Comparison of ENCODE assay signal across 21 mouse cellular contexts in genomic region chr9:115775112-115775511, GRCm38 (mm10).
DNase-seq lines count a peak whose midpoint lies in the region; ATAC-seq and TF ChIP-seq lines count a peak whose summit lies in the region.
"Had no signal": no experiment of that assay in that cellular context is flagged by ENCODE, and none has a peak within 500 bp of the region (broad histone marks: within the 10 kb centered on the region; RNA-seq: fewer than 3 reads in every experiment).

No protein-coding gene starts in this region.

- peaks cover 25% of the 10 kb centered on the region for H3K4me1 ChIP-seq in hindbrain, embryonic 13.5 days (replicated peaks)
- H3K4me1 ChIP-seq in hindbrain, embryonic 11.5 days (replicated peaks; ENCODE audit: control insufficient read depth, insufficient read depth, low read length), result no peaks in the 10 kb centered on the region
- no peaks in the 10 kb centered on the region for H3K4me1 ChIP-seq in intestine, postnatal 0 days (replicated peaks; ENCODE audit: control insufficient read depth, insufficient read depth, low read length)
- H3K4me1 ChIP-seq: liver, embryonic 13.5 days; stomach, embryonic 15.5 days had no signal

- no peaks in the 10 kb centered on the region for H3K9me3 ChIP-seq in hindbrain, embryonic 13.5 days
- H3K9me3 ChIP-seq in hindbrain, embryonic 11.5 days (ENCODE audit: control insufficient read depth, low read length), result no peaks in the 10 kb centered on the region
- H3K9me3 ChIP-seq in intestine, postnatal 0 days (ENCODE audit: control insufficient read depth), result no peaks in the 10 kb centered on the region
- H3K9me3 ChIP-seq: heart, embryonic 10.5 days; kidney, embryonic 15.5 days; liver, embryonic 13.5 days; stomach, embryonic 15.5 days had no signal

- no peak for ATAC-seq in hindbrain, embryonic 13.5 days (ENCODE audit: low FRiP score)
- ATAC-seq in hindbrain, embryonic 11.5 days (ENCODE audit: low FRiP score), result no peak
- ATAC-seq in intestine, postnatal 0 days, result peak; percentile 51; the same call in 1 of the 2 replicates
- ATAC-seq: forebrain, embryonic 14.5 days had no signal

- no peak for TF ChIP-seq CTCF in intestine, postnatal 0 days (IDR thresholded peaks at IDR 0.05; ENCODE audit: low read depth)

- WGBS in hindbrain, embryonic 13.5 days, result 73% methylated on average over 8 of the region's 8 CpGs
- 78% methylated on average over 8 of the region's 8 CpGs for WGBS in hindbrain, embryonic 11.5 days
- 56% methylated on average over 8 of the region's 8 CpGs for WGBS in intestine, postnatal 0 days

- H3K9ac ChIP-seq in hindbrain, embryonic 13.5 days, result no peak overlapping the region
- no peak overlapping the region for H3K9ac ChIP-seq in hindbrain, embryonic 11.5 days (ENCODE audit: low read depth, low read length)
- no peak overlapping the region for H3K9ac ChIP-seq in intestine, postnatal 0 days (ENCODE audit: low read depth, low read length)
- H3K9ac ChIP-seq: kidney, embryonic 15.5 days; liver, embryonic 13.5 days; stomach, embryonic 15.5 days had no signal

- no peak overlapping the region for H3K4me3 ChIP-seq in hindbrain, embryonic 13.5 days
- H3K4me3 ChIP-seq in hindbrain, embryonic 11.5 days (ENCODE audit: low read depth, low read length), result no peak overlapping the region
- H3K4me3 ChIP-seq in intestine, postnatal 0 days (ENCODE audit: low read depth, low read length), result no peak overlapping the region
- H3K4me3 ChIP-seq: heart, embryonic 10.5 days; kidney, embryonic 15.5 days; left cerebral cortex, adult 2 months; liver, embryonic 13.5 days; stomach, embryonic 15.5 days had no signal

- no peaks in the 10 kb centered on the region for H3K27me3 ChIP-seq in hindbrain, embryonic 13.5 days
- no peaks in the 10 kb centered on the region for H3K27me3 ChIP-seq in hindbrain, embryonic 11.5 days (ENCODE audit: control insufficient read depth, insufficient read depth, low read length)
- no peaks in the 10 kb centered on the region for H3K27me3 ChIP-seq in intestine, postnatal 0 days (replicated peaks; ENCODE audit: control insufficient read depth, insufficient read depth, low read length)
- H3K27me3 ChIP-seq: kidney, embryonic 15.5 days; liver, embryonic 13.5 days; stomach, embryonic 15.5 days had no signal

- peak; percentile 31 to 33 for DNase-seq in cerebellum, postnatal 25 days
- no peak for DNase-seq in cerebellum, adult 11-12 months
- DNase-seq in hindbrain, embryonic 11.5 days (ENCODE audit: low spot score), result no peak
- peak; percentile 21 for DNase-seq in retina, postnatal 1 day
- DNase-seq in retina, embryonic 14.5 days (ENCODE audit: low spot score), result no peak
- no peak for DNase-seq in kidney, postnatal 14 days
- DNase-seq: adrenal gland, postnatal 36 days; kidney, adult 11 months; kidney, postnatal 4 days; liver, embryonic 13.5 days; lung, adult 2 months; lung, postnatal 14 days; thymus, adult 2 months; thymus, postnatal 4 days had no signal

- H3K27ac ChIP-seq in hindbrain, embryonic 13.5 days, result peak overlapping the region; percentile 64
- no peak overlapping the region for H3K27ac ChIP-seq in hindbrain, embryonic 11.5 days (ENCODE audit: low read depth, low read length)
- no peak overlapping the region for H3K27ac ChIP-seq in intestine, postnatal 0 days (ENCODE audit: low read depth, low read length)
- H3K27ac ChIP-seq: heart, embryonic 10.5 days; kidney, embryonic 15.5 days; left cerebral cortex, adult 2 months; liver, embryonic 13.5 days; stomach, embryonic 15.5 days had no signal

- no peak overlapping the region for H3K4me2 ChIP-seq in hindbrain, embryonic 13.5 days
- no peak overlapping the region for H3K4me2 ChIP-seq in hindbrain, embryonic 11.5 days (replicated peaks; ENCODE audit: low read depth, low read length)
- H3K4me2 ChIP-seq in intestine, postnatal 0 days (replicated peaks; ENCODE audit: low read depth), result no peak overlapping the region
- H3K4me2 ChIP-seq: kidney, embryonic 15.5 days; liver, embryonic 13.5 days; stomach, embryonic 15.5 days had no signal

- H3K36me3 ChIP-seq in hindbrain, embryonic 13.5 days, result no peaks in the 10 kb centered on the region
- H3K36me3 ChIP-seq in hindbrain, embryonic 11.5 days (ENCODE audit: control insufficient read depth, insufficient read depth, low read length), result no peaks in the 10 kb centered on the region
- no peaks in the 10 kb centered on the region for H3K36me3 ChIP-seq in intestine, postnatal 0 days (ENCODE audit: control insufficient read depth, insufficient read depth)
- H3K36me3 ChIP-seq: heart, embryonic 10.5 days; kidney, embryonic 15.5 days; liver, embryonic 13.5 days; stomach, embryonic 15.5 days had no signal

Comparison
In these comparisons a context has a peak if more than half of its experiments do, and no peak if none do; other contexts are left out.
1. DNase-seq: peak in cerebellum, postnatal 25 days (2 of 2) and retina, postnatal 1 day (single experiment); none in cerebellum, adult 11-12 months (single experiment), hindbrain, embryonic 11.5 days (single experiment), retina, embryonic 14.5 days (single experiment) and kidney, postnatal 14 days (single experiment).